Comparison of ENCODE assay signal across 28 mouse cellular contexts in the genomic region with DNA sequence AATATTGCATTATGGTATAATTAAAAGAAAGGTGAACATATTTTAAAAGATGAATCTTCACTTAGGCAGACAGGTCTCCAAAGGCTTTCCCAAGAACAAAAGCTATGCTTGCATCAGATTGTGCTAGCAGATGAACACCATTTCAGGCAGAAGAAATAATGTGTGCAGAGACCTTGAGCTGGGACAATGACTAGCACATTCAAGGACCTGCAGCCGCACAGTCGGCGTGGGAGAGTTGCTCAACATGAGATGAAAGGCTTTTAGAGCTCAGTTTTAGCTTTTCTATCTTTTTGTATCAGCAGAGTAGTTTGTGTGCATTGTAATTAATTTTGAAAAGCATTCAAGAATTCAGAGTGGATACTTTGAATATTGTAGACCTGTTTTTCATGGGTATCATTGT. TPM values are rescaled to one million over a fixed set of nuclear protein-coding genes. Genes with fewer than 3 reads are reported as not detected.
"Had no signal": no experiment of that assay in that cellular context is flagged by ENCODE, and none has a peak within 500 bp of the region (broad histone marks: within the 10 kb centered on the region; RNA-seq: fewer than 3 reads in every experiment).

No protein-coding gene starts in this region.

- H3K27ac ChIP-seq: kidney, embryonic 15.5 days; limb, embryonic 10.5 days; limb, embryonic 13.5 days; liver, embryonic 12.5 days; liver, embryonic 15.5 days; lung, embryonic 15.5 days; midbrain, embryonic 10.5 days; midbrain, embryonic 13.5 days; neural tube, embryonic 13.5 days; stomach, embryonic 15.5 days had no signal

- H3K27me3 ChIP-seq: kidney, embryonic 15.5 days; limb, embryonic 13.5 days; liver, embryonic 12.5 days; liver, embryonic 15.5 days; lung, embryonic 15.5 days; megakaryocyte, embryonic 14.5 days; midbrain, embryonic 13.5 days; neural tube, embryonic 13.5 days; stomach, embryonic 15.5 days had no signal

- H3K4me3 ChIP-seq: kidney, embryonic 15.5 days; limb, embryonic 10.5 days; limb, embryonic 13.5 days; liver, embryonic 12.5 days; liver, embryonic 15.5 days; lung, embryonic 15.5 days; megakaryocyte, embryonic 14.5 days; midbrain, embryonic 10.5 days; midbrain, embryonic 13.5 days; myocyte; neural tube, embryonic 13.5 days; stomach, embryonic 15.5 days had no signal

- H3K36me3 ChIP-seq: kidney, embryonic 15.5 days; limb, embryonic 10.5 days; limb, embryonic 13.5 days; liver, embryonic 12.5 days; liver, embryonic 15.5 days; lung, embryonic 15.5 days; midbrain, embryonic 10.5 days; midbrain, embryonic 13.5 days; neural tube, embryonic 13.5 days; stomach, embryonic 15.5 days had no signal

- DNase-seq: kidney, adult 8-10 months; kidney, postnatal 14 days; kidney, postnatal 4 days; liver; lung, adult 18-20 months; lung, postnatal 10 days; lung, postnatal 36 days; right cerebral cortex, adult 18-20 months; right cerebral cortex, postnatal 14 days; right cerebral cortex, postnatal 4 days; thymus, adult 2 months; thymus, postnatal 14 days; thymus, postnatal 4 days had no signal

- ATAC-seq: liver, embryonic 12.5 days; midbrain, embryonic 13.5 days; midbrain, embryonic 16.5 days had no signal

- H3K4me1 ChIP-seq: kidney, embryonic 15.5 days; limb, embryonic 13.5 days; liver, embryonic 12.5 days; liver, embryonic 15.5 days; lung, embryonic 15.5 days; megakaryocyte, embryonic 14.5 days; midbrain, embryonic 10.5 days; midbrain, embryonic 13.5 days; neural tube, embryonic 13.5 days; stomach, embryonic 15.5 days had no signal

- H3K9ac ChIP-seq: kidney, embryonic 15.5 days; limb, embryonic 13.5 days; liver, embryonic 12.5 days; liver, embryonic 15.5 days; lung, embryonic 15.5 days; midbrain, embryonic 13.5 days; neural tube, embryonic 13.5 days; stomach, embryonic 15.5 days had no signal

- H3K4me2 ChIP-seq: kidney, embryonic 15.5 days; limb, embryonic 13.5 days; liver, embryonic 12.5 days; liver, embryonic 15.5 days; lung, embryonic 15.5 days; midbrain, embryonic 13.5 days; neural tube, embryonic 13.5 days; stomach, embryonic 15.5 days had no signal

- H3K9me3 ChIP-seq: kidney, embryonic 15.5 days; limb, embryonic 10.5 days; limb, embryonic 13.5 days; liver, embryonic 12.5 days; liver, embryonic 15.5 days; lung, embryonic 15.5 days; midbrain, embryonic 10.5 days; midbrain, embryonic 13.5 days; neural tube, embryonic 13.5 days; stomach, embryonic 15.5 days had no signal

RNA-seq across cellular contexts. Expression of gene Lmo3, which starts 36.6 kb away (rescaled TPM):
- total RNA-seq: monocyte, adult 5-6 weeks; neutrophil, adult 5-6 weeks had no signal
- polyA plus RNA-seq: myocyte; thymus, adult 2 months had no signal

RNA-seq across cellular contexts. Expression of gene Igbp1b, which starts 39.9 kb away (rescaled TPM):
- total RNA-seq: monocyte, adult 5-6 weeks; neutrophil, adult 5-6 weeks had no signal
- polyA plus RNA-seq: kidney, embryonic 15.5 days; limb, embryonic 10.5 days; limb, embryonic 13.5 days; liver, embryonic 12.5 days; liver, embryonic 15.5 days; lung, embryonic 15.5 days; midbrain, embryonic 10.5 days; midbrain, embryonic 13.5 days; myocyte; neural tube, embryonic 13.5 days; stomach, embryonic 15.5 days; thymus, adult 2 months had no signal
